Mouse (Mus musculus) embryonic stem cell, embryonic (primary cell): ENCODE measurements at regions not wholly inside any gene's neighbourhood (a gene's known extent, or its start where the extent isn't known, plus 50 kb on each side); places are given as distances from the start of the nearest gene placed in this dataset.

Experiments used
- CTCF ChIA-PET, 4 experiments: fragments of 300-600 bp in 2 of 4; fragments of 350-600 bp in 2 of 4; sonication (Branson Sonifier 250); formaldehyde crosslinking; loops; one replicate each; lab custom pipeline; 2022; ENCODE audit warnings: inconsistent platforms in 2 of 4; lab: Charles Lee
- POLR2A ChIA-PET, 4 experiments: fragments of 300-600 bp in 2 of 4; fragments of 350-600 bp in 2 of 4; sonication (Branson Sonifier 250); formaldehyde crosslinking; loops; one replicate each; lab custom pipeline; 2022; ENCODE audit warnings: antibody characterized with exemption in 4 of 4, inconsistent platforms in 1 of 4; lab: Charles Lee

DNA sequence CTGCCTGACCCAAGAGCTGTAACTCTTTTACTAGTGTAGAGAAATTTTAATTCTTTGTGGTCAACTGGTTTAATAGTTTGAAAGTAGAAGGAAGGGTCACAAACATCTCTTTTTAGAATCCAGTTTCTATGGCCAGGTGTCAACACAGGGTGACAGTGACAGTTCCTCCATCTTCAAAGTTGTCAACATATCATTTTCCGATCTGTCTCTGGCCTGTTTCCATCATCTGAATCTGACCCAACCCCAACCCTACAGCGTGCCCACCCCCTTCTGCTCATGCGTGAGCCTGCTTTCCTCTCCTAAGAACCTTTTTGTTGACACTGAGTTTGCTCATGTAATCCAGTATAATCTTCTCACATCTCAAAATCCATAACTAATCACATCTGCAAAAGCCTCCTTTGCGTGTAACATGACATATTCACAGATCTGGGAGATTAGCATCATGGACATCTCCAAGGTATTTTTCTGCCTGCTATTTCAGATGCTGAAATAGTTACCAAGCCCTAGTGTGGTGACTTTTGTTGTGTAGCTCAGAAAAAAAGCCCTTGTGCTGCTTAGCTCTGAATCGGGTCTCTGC lies 168.4 kb downstream of the B3gnt2 start:
- ChIA-PET POLR2A (interaction anchor here in 2 of 4 experiments (0.6 kb wide), 2 partner anchors 51 to 440 kb away, joined by 3 read pairs; no protein-coding TSS in a partner anchor), CTCF (no interaction called here)

DNA sequence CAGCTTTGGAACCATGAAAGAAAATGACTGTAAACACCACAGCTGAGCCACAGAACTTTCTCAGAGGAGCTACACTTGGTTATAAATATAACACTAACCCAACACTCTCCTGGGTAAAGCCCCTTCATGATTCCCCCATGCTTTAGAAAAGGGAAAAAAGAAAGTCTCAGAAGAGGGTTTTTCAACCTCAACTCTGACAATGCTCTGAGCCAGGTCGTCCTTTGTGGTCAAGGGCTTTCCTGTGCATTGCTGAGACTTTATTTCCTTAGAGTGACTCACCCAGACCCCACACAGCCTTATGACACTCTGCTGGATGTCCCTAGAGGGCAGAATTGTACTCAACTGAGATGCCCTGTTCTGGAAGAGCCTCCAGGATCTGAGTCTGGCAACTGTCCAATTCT lies 167.8 kb downstream of the B3gnt2 start:
- ChIA-PET POLR2A (interaction anchor here in 1 of 4 experiments (0.6 kb wide), 1 partner anchor 52 kb away, joined by 3 read pairs; no protein-coding TSS in a partner anchor), CTCF (interaction anchor here in 1 of 4 experiments (1.5 kb wide), 1 partner anchor 257 kb away, joined by 3 read pairs; no protein-coding TSS in a partner anchor)

DNA sequence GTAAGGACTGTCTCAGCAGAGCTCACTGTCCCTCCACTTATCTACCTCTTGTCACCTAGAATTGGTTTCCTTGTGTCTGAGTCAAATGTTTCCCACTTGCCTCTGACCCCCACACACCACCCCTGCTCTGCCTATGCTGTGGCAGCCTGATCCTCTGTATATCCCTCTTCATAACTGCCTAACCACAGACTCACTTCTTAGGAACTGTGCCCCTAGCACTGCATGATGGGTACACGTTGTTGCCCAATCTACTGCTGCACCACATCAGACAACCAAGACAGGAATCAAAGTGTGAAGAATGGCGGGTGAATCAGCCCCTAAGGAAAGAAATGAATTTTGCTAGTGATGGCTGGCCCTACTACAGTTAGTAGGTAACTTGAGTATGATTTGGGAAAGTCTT lies 167.4 kb downstream of the B3gnt2 start:
- ChIA-PET POLR2A (no interaction called here), CTCF (interaction anchor here in 2 of 4 experiments (1.1 to 1.5 kb wide), 2 partner anchors 17 to 257 kb away, joined by 3 read pairs; no protein-coding TSS in a partner anchor)

DNA sequence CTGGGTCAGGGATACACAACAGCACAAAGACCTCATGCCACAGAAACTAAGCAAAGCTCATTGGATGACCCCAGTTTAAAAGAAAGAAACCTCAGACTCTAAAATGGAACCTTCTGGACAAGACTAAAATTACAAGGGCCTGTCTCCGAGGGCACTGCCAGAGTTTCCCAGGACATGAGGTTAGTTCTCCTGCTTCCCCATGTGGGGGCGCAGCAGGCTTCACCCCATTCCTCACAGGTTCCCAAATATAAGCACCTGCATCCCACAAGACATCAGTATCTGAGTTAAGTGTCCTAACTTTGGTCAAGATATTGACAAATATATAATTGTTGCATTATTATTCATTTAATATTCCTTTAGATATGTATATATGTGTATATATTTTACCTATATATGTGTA lies 166.8 kb downstream of the B3gnt2 start:
- CTCF ChIA-PET: interaction anchor here in 2 of 4 experiments (1.1 to 1.5 kb wide), 2 partner anchors 17 to 256 kb away, joined by 3 read pairs; no protein-coding TSS in a partner anchor
- POLR2A ChIA-PET: no interaction called here

- CTCF ChIA-PET: no interaction called here
- POLR2A ChIA-PET: no interaction called here
These were observed 165.9 kb downstream of the B3gnt2 start for GRCm38 (mm10) chr11:22694829-22695228.

DNA sequence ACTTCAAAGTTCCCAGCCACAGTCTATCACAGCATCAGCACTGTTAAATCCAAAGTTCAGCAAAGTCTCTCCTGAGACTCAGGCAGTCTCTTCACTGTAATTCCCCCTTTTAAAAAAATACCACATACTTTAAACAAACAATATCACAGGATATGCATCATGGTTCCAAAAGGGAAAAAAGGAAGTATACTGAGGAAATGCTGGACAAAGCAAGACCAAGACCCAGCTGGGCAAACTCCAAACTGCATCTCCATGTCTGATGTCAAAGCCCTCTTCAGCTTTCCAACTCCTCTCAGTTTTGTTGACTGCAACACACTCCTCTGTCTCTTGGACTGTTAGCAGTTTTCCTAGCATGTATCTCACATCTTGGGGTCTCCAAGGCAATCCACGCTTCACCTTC lies 165.5 kb downstream of the B3gnt2 start:
- ChIA-PET CTCF (no interaction called here), POLR2A (interaction anchor here in 1 of 4 experiments (0.7 kb wide), 1 partner anchor 18 kb away, joined by 3 read pairs; no protein-coding TSS in a partner anchor)

- ChIA-PET POLR2A (interaction anchor here in 1 of 4 experiments (0.5 to 0.7 kb wide), 3 partner anchors 9 to 561 kb away, joined by 3 to 5 read pairs (median 4); no protein-coding TSS in a partner anchor), CTCF (no interaction called here)
These were observed 162.5 kb downstream of the B3gnt2 start for GRCm38 (mm10) chr11:22698057-22698941.

DNA sequence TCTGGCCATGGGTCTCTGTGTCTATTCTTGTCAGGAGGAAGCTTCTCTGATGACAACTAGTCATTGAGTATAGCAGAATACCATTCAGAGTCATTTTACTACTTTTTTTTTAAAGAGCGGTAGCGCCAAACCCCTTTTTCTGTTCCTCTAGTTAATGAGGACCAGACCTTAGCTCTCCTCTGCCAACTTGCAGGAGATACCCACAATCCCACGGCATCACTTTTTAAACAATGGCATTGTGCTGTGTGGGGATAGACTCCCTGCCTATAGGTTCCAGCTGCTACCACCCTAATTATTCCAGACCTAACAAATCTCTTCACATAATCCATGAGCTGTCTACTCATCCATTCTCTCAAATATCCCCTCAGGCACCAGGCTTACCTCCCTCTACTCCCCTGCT lies 154.7 kb downstream of the B3gnt2 start:
- ChIA-PET POLR2A (interaction anchor here in 1 of 4 experiments (0.7 to 1.6 kb wide), 2 partner anchors 9 to 46 kb away, joined by 3 read pairs; no protein-coding TSS in a partner anchor), CTCF (interaction anchor here in 1 of 4 experiments (0.6 kb wide), 2 partner anchors 1137 to 1960 kb away, joined by 3 to 4 read pairs; no protein-coding TSS in a partner anchor)
